Mouse (Mus musculus): ENCODE results near the gene Rapgef4. TPM values are rescaled to one million over a fixed set of nuclear protein-coding genes. Genes with fewer than 3 reads are reported as not detected.

The Rapgef4 gene
- polyA plus RNA-seq, 1 experiment: 1.3 TPM

DNA sequence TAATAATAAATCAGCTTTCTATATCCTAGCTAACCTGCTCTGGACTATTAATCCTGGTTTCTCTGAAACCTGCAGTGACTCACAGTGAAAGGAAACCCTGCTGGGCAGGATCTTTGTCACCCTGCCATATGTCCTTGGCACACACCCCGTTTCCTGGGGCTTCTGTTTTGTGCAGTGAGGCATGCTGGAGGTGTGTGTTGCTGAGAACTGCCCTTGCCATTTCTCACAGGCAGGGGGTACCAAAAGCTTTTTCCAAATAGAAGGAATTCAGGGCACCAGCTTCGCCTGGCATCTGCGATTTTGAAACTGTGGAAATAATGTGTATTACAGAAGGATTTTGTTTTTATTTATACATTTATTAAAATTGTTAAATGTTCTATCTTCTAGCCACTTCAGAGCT is 40.8 kb downstream of the Rapgef4 start:
- DNase-seq (ENCODE audit: low read depth, low spot score): no peak
- WGBS: 70% methylated on average over 3 of the region's 3 CpGs

DNA sequence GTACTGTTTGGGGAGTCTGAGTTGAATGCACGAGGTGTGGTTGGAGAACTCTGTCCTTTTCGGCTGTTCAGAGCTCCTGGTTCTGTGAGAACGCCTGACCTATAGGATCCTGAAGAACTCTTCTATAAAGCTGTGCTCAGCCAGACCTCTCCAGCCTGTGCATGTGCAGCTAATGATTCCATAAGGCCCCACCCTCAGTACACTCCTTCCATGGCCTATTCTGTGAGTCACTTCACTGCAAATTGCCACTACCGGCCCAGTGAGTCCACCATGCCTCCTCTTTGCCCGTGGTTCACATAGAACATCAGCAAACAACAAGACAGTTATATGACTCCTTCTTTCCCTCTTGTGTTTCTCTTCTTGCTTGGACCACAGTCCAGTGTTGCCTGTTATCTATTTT is 42.8 kb downstream of the Rapgef4 start:
- DNase-seq (ENCODE audit: low read depth, low spot score): peak; percentile 16
- WGBS: 47% methylated on average over 5 of the region's 5 CpGs

DNA sequence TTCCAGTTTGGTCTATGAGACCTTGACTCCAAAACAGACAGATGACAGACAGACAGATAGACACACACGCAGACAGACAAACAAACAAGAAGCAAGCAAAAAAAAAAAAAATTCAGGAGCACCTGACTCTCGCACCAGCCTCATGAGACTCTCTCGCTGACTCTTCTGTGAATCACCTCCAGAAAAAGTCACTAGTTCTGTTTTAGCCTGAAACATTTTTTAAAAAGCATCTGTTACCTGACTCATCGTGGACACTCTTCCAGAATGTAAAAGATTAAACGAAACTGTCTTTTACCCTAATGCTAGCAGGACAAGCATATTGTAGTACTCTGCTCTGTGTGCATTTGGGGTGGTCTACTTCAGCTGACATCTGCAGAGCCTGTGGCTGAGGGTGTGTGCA is 44.6 kb downstream of the Rapgef4 start:
- no peak for DNase-seq (ENCODE audit: low read depth, low spot score)
- WGBS: 87% methylated on average over 5 of the region's 5 CpGs

DNA sequence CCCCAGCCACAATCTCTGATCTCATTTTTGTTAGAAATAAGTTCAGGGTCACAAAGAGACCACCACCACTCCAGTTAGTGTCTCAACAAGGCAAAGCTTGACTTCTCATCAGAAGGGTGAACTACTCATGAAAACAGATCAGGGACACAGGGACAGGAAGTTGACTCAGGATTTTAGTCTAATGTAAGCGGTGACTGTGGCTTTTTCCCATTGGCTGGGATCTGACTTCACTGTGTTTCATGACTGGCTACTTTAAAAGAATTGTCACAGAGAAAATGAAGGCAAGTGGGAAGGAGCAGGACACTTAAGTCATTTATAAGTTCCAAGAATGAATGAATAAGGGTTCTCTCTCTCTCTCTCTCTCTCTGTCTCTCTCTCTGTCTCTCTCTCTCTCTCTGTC is 45.5 kb downstream of the Rapgef4 start:
- no peak for DNase-seq (ENCODE audit: low read depth, low spot score)
- 74% methylated on average over 1 of the region's 1 CpGs for WGBS

DNA sequence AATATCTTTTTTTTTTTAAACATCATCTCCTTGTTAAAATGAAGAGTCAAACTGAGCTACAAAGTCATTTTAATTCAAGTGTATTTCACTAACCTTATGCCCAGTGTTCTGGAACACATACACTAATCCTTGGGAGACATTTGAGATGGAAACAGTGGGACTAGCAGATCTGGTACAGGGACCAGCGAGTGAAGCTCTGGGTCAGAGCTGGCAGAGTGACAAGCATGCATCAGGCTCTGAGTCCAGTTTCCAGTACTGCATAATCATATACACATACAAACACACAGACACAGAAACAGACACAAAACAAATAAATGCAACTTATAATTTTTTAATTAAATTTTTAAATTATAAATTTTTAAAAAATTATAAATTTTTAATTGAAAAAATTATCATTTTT is 48.0 kb downstream of the Rapgef4 start:
- no peak for DNase-seq (ENCODE audit: low read depth, low spot score)
- WGBS: 77% methylated on average over 1 of the region's 1 CpGs

DNA sequence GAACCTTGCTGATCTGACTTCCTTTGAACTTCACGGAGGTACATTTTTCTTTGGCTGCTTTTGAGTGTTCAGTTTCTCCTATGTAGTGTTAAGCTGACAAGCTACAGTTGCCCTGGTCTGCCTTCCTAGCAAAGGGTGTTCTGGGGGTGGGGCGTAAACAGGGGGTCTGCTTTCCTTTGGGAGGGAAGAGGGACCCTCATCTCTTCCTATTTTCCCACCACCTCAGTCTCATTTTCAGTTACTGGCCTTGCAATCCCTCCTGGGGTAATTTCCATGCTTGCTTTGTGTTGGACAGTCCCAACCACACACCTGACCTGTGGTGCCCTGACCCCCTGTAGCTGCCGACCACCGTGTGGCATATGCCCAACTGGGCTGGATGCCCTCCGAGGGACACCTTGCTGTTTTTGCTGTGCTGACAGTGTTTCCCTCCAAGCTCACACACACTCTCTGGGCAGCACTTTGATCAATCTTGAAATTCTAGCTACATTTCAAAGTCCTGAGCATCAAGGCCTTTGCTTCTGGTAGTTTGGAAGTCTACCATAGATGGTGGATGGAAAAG is 48.6 kb downstream of the Rapgef4 start:
- WGBS: 90% methylated on average over 5 of the region's 5 CpGs

DNA sequence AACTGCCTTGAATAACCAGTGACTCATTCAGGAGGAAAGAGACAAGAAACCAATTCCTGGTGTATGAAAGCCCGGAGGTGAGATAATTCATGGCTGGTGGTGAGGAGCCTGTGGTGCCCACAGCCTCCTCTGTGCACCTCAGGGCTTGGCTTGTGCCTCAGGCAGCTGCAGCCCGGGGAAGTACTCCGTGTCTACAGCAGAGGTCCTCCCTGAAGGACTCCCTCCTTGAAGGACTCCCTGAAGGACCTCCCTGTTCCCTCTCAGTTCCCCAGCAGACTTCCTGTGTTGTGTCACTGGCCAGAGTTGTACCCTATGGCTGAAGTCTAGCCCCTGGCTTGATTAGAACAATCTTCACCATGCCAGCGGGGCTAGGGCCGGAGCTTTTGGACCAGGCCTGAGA is 50.7 kb downstream of the Rapgef4 start:
- WGBS: 74% methylated on average over 5 of the region's 5 CpGs
- no peak for DNase-seq (ENCODE audit: low read depth, low spot score)

More for the DNA sequence above, 48.6 kb downstream of the Rapgef4 start:
- no peak for DNase-seq (ENCODE audit: low read depth, low spot score)

DNA sequence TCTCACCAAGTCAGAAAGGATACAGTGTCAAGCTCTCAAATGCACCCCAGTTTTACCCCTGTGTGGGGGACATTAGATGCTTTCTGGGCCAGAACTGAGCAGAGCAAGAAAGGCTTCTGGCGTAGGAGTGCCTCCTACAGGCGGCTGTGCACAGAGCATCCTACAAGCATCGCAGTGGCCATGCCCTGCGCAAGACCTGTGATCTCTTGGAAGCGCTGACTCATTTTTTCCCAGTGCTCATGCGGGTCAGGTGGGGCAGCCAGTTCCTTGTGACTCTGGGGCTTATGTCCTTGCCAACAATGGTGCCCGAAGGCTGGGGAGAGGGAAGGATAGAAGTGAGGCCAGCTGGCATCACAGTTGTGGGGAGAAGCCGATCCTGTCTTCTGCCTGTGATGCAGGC is 54.6 kb downstream of the Rapgef4 start:
- WGBS: 57% methylated on average over 8 of the region's 8 CpGs
- DNase-seq (ENCODE audit: low read depth, low spot score): peak; percentile 11

DNA sequence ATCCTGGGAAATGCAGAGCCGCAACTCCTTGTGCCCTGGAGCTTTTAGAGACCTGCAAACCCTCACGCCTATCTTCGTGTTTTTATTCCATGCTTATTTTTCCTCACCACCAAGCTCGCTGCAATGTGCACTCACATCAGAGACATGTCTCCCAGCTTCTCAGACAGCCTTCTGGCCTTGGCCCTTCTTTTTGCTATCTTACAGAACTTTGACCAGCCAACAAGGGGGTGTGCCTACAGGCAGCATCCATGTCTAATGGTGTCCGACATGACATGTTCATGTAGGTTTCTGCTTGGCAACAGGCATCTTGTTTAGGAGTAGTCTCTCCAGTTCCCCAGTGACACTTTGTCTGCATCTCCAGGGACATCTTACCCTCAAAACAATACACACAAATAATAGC is 56.3 kb downstream of the Rapgef4 start:
- WGBS: 93% methylated on average over 5 of the region's 5 CpGs
- no peak for DNase-seq (ENCODE audit: low read depth, low spot score)

DNA sequence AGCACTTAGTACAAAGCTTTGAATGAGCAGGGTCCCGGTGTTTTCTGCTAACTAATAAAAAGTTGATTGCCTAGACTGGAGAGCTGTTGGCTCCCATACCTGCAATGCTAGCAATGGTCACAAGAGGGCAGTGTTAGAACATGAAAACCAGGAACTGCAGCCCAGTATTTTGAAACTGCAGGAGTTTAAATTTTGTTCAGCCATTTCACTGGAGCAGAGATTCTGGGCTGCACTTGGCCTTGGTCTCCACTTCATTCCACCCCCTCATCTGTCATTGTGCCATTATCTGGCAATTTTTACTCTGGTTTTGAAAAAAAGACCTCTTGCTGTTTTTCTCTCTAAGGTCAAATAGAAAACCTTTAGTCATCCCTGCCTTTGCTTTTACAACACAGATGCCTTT is 57.2 kb downstream of the Rapgef4 start:
- no peak for DNase-seq (ENCODE audit: low read depth, low spot score)
- 3% methylated on average over 1 of the region's 1 CpGs for WGBS

DNA sequence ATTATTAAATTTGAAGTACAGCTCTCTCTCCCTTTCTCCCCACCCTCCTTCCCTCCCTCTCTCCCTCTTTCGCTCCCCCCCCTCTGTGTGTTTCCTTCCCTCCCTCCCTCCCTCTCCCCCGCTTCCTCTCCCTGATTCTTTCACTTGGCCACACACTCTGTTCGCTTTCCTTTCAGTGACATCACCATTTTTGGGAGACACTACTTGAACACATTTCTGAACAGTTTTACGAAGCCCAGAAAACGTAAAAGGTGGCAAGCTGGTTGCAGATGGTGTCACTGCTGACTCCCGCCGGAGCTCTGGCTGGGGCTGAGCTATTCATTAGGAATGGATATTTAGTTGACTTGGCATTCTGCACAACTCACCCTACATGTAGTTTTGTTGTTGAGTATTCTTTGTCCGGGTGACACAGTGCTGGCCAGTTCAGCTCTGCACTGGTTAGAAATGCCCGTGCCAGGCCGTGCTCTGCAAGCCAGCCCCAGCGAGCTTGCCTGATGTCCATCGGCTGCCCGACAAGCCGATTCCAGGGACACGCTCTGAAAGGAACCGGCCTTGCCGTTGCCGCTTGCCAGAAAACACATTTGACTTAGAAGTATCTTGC is 57.7 kb downstream of the Rapgef4 start:
- 64% methylated on average over 18 of the region's 18 CpGs for WGBS

DNA sequence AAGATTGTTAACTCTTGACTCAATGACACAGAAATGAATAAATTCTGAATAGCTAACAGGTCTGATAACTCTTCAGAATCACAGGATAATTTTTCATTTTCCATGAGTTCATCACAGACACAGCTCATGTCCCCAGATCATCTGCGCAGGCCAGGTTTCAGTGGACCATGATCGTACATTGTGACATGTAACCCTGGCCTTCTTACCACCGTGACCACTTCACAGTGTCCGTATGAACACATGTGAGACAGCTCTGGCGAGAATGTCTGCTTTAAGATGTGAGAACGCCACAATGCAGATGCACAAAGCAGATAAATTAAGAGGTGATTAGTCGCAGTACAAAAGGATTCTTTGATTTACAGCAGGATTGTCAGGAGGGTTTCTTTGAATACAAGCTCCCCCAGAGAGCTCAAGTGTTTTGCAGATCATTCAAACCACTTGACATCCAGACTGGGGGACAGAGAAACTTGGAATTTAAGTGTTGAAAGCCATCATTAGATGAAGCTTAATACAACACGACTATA is 58.5 kb downstream of the Rapgef4 start:
- DNase-seq (ENCODE audit: low read depth, low spot score): no peak
- 91% methylated on average over 8 of the region's 8 CpGs for WGBS

More for the DNA sequence above, 57.7 kb downstream of the Rapgef4 start:
- no peak for DNase-seq (ENCODE audit: low read depth, low spot score)

DNA sequence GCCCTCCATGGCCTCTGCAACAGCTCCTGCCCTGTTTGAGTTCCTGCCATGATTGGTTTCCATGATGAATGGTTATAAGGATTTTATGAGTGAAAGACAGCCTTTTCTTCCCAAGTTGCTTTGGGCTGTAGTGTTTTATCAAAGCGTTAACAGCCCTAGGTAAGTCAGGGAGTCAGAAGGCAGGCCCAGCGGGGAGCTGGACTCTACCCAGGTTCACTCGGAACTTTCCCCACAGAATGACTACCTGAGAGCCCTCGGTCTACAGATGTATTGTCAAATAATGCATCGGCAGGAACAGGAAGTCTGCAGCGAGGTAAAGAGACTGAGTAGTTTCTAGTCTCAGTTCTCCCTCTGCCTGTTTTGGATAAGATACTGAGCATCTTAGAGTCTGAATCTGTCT is 60.0 kb downstream of the Rapgef4 start:
- DNase-seq (ENCODE audit: low read depth, low spot score): no peak
- 85% methylated on average over 6 of the region's 6 CpGs for WGBS

DNA sequence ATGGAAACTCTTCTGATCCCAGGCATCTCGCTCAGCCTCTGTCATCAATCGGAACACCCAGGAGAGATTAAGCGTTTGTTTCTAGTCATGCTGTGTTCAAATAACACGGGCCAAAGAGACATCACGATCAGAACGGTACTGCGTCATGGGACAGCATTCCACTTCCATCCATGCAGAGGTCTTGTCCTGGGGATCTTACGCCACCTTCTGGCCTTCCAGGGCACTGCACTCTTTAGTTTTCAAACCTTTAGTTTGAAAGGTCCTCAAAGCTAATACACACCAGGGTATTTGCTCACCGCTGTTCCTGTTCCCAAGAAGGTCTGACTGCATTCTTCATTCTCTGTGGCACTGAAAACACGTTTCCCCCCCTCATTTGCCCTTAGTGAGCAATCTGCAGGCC is 61.1 kb downstream of the Rapgef4 start:
- no peak for DNase-seq (ENCODE audit: low read depth, low spot score)
- 93% methylated on average over 10 of the region's 10 CpGs for WGBS

DNA sequence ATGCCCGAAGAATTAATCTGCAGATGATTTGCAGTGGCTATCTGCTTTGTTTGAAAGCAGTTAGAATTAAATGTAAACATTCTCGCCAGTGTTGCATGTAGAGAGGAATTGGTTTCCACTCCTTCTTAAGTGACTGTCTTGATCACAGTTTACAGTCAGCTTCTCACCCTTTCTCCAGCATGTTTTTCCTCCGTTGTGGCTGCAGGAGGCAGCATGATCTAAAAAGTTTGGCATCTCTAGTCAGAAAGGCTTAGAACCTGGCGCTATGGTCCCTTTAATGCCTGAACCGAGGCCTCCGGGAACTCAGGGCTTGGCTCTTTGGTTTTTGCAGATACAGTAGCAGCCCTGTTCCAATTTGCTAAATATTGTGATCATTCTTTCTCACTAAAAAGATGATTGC is 63.2 kb downstream of the Rapgef4 start:
- WGBS: 46% methylated on average over 6 of the region's 6 CpGs
- DNase-seq (ENCODE audit: low read depth, low spot score): no peak

DNA sequence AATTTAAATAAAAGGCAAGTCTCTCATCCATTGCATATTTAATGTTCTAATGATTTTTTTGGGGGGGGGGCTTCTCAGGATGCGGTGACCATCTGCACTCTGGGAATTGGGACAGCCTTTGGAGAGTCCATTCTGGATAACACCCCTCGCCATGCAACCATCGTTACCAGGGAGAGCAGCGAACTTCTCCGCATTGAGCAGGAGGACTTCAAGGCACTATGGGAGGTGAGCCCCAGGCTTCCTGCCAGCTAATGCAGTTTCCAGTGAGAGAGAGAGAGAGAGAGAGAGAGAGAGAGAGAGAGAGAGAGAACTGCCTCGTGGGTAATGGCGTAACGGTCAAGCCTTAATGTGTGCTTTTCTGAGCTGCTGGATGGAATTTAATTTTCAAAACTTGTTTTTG is 64.0 kb downstream of the Rapgef4 start:
- 92% methylated on average over 8 of the region's 8 CpGs for WGBS
- DNase-seq (ENCODE audit: low read depth, low spot score): no peak

DNA sequence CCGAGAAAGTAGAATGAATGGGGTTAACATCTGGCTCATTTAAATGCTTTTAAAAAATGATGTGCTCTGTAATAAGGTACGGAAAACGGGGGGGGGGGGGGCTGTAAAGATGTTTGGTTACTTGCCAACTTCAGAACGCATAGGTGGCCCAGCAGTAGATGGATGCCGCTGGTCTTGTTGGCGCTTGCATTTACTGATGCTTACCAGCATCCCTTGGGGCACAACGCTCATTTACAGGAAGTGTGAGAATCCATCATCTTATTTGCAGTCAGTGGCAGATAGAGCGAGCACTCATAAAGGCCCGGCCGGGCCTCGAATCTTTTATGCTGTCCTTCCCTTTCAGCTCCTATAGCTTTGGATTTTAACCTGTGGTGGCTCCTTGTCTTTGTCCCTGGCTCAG is 64.6 kb downstream of the Rapgef4 start:
- 81% methylated on average over 11 of the region's 11 CpGs for WGBS
- DNase-seq (ENCODE audit: low read depth, low spot score): no peak

DNA sequence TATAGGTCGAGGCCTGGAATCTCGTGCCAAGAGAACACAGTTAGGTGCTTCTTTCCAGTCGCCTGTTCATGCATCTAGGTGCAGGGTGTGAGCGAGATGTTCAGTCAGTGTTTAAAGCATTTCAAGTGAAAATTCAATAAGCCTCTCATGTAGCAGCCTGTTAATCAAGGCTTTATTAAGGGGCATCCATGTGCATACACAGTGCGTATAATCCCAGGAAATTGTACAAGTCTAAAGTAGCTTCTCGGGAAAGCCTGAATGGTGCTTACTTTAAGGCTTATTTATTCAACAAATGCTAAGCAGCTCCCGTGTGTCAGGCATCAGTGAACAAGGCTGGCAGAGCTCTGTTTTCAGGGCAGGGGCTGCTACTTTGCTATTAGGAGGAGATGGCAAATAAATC is 69.4 kb downstream of the Rapgef4 start:
- 75% methylated on average over 7 of the region's 7 CpGs for WGBS
- no peak for DNase-seq (ENCODE audit: low read depth, low spot score)

DNA sequence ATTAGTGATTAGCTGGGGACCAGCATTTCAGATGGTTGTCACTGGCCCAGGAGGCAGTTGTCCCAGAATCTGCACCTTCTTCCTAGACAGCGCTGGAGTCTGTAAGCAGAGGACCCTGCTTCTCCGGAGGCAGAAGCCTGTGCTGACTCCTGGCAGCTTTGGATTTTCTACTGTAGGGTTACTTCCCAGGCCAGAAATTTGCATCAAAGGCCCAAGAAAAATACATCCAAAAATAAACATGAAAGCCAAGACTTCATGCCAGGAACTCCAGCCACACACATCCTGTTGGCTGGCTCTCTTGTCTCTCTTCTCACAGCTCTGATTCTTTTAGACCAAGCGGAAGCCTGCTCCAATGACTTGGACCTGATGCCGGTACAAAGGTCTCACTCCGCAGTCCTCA is 73.2 kb downstream of the Rapgef4 start:
- WGBS: 67% methylated on average over 5 of the region's 5 CpGs
- no peak for DNase-seq (ENCODE audit: low read depth, low spot score)

DNA sequence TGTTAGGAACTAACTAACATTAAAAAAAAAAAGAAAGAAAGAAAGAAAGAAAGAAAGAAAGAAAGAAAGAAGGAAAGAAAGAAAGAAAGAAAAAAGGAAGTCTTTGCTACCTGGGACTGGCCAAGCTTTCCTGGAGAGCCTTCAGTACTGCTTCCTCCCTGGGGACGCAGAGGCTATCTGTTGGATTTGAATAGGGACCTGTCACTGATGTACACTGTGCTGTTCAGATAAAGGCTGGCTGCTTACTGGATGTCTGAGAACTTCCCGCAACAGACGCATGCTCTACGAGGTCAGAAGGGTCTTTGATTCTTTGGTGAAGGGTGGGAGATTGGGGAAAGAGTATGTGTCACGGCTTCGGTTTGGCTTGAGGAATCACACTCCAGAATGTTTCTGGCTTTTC is 73.7 kb downstream of the Rapgef4 start:
- DNase-seq (ENCODE audit: low read depth, low spot score): no peak
- 87% methylated on average over 6 of the region's 6 CpGs for WGBS

DNA sequence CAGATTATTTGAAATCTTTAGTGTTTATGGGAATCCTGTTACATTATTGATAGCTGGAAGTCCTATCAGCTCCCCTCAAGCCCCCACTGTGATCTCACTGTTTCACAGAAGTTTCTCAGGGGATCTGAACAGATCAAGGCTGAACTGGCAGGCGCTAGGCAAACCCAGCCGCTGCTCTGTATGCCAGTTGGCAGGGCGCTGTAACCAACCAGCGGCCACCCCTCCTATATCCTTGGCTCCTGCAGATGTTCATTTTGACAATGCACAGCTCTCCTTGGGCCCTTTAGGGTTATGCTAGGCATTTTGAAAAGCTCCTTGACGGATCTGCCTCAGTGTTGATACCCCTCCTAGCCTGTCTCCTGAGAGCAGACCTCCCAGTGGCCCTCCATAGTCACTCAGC is 74.4 kb downstream of the Rapgef4 start:
- DNase-seq (ENCODE audit: low read depth, low spot score): no peak
- 89% methylated on average over 5 of the region's 5 CpGs for WGBS
